Mouse (Mus musculus): ENCODE results near the gene Nfkbia. TPM values are rescaled to one million over a fixed set of nuclear protein-coding genes. Genes with fewer than 3 reads are reported as not detected.

The Nfkbia gene
- total RNA-seq, 2 experiments from 2014 or later = 26.3 to 66.2 TPM

DNA sequence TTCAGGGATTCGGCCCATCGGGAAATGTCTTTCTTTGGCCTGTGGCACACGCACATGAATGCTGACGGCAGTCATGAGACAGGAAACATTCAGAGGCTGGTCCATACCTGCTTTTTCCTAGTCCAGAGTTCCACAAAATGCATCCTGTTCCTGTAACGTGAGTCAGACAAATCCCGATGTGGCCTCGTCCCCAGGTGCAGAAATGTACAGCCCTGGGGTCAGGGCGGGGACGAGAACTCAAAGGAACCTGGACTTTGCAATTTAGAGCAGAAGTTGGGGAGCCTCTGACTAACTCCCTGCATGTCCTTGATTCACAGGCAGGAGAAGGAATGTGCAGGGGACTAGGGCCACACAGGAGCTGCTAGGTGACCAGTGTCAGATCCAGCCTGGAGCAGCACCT lies 21.1 kb downstream of the Nfkbia start:
- intact Hi-C loops (cut with DNase I) = no loop called here
- no peak for TF ChIP-seq CTCF (IDR thresholded peaks at IDR 0.05)
- DNase-seq = no peak
- Histone ChIP-seq H3K27ac (no peak overlapping the region), H3K4me3 (no peak overlapping the region)

DNA sequence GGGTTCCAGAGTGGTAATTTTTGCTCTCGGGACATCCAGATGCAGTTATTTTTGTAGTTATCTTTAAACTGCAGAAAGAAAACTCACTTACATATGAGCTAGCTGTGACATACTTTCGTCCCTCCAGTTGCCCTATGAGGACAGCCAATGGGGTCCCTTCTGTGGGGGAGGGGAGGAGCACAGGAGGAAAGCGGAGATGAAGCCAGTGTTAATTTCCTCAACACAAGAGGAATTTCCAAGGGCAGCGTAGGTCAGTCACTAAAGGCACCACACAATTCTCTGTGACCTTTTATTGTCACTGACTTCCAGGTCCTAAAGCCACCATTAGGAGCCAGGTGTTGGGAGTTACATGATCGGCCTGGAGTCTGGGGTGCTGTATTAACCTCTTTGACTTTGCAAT lies 22.0 kb downstream of the Nfkbia start:
- TF ChIP-seq CTCF (IDR thresholded peaks at IDR 0.05) = no peak
- H3K27ac ChIP-seq = no peak overlapping the region
- H3K4me3 ChIP-seq = no peak overlapping the region
- no peak for DNase-seq
- intact Hi-C loops (cut with DNase I) = no loop called here

GRCm38 (mm10) chr12:55467331-55468180 lies 24.9 kb downstream of the Nfkbia start:
- H3K27ac ChIP-seq = no peak overlapping the region
- intact Hi-C loops (cut with DNase I) = no loop called here
- no peak for TF ChIP-seq CTCF (IDR thresholded peaks at IDR 0.05)
- H3K4me3 ChIP-seq = no peak overlapping the region
- DNase-seq = no peak

DNA sequence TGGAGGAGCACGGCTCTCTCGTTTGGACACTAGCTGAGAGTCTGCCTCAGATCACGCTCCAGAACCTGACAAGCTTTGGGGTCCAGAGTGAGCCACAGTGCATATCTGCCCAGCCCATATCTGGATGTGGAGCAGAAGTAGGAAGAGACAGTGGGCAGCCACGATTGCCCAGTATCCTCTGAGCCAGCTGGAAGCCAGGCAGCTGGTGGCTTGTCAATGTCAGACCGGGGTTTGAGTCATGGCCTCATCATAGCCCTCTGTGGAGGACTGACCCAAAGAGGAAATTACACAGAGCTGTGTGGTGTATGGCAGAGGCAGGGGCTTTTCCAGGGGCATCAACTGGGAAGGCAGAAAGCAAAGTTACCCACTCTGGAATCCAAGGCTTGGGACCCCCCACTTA lies 25.6 kb downstream of the Nfkbia start:
- TF ChIP-seq CTCF (IDR thresholded peaks at IDR 0.05) = no peak
- Histone ChIP-seq H3K27ac (peak overlapping the region; percentile 80), H3K4me3 (no peak overlapping the region)
- intact Hi-C loops (cut with DNase I) = no loop called here
- DNase-seq = no peak

GRCm38 (mm10) chr12:55466088-55466701 lies 26.3 kb downstream of the Nfkbia start:
- peak; percentile 61 for DNase-seq
- TF ChIP-seq CTCF (IDR thresholded peaks at IDR 0.05) = no peak
- intact Hi-C loops (cut with DNase I) = no loop called here
- Histone ChIP-seq H3K4me3 (peak overlapping the region; percentile 66), H3K27ac (peak overlapping the region; percentile 80)

GRCm38 (mm10) chr12:55465401-55465983 lies 27.0 kb downstream of the Nfkbia start:
- peak; percentile 49 for DNase-seq
- no peak for TF ChIP-seq CTCF (IDR thresholded peaks at IDR 0.05)
- Histone ChIP-seq H3K4me3 (peak overlapping the region; percentile 66), H3K27ac (peak overlapping the region; percentile 80)
- intact Hi-C loops (cut with DNase I) = no loop called here

GRCm38 (mm10) chr12:55464846-55465361 lies 27.5 kb downstream of the Nfkbia start:
- DNase-seq = peak; percentile 55
- intact Hi-C loops (cut with DNase I) = no loop called here
- H3K4me3 ChIP-seq = peak overlapping the region; percentile 66
- TF ChIP-seq CTCF (IDR thresholded peaks at IDR 0.05) = no peak
- peak overlapping the region; percentile 80 for H3K27ac ChIP-seq

- H3K27ac ChIP-seq = peak overlapping the region; percentile 80
- no peak for TF ChIP-seq CTCF (IDR thresholded peaks at IDR 0.05)
- intact Hi-C loops (cut with DNase I) = no loop called here
- peak; percentile 72 for DNase-seq
- peak overlapping the region; percentile 66 for H3K4me3 ChIP-seq
Measured at GRCm38 (mm10) chr12:55463992-55464845, 28.2 kb downstream of the Nfkbia start.

DNA sequence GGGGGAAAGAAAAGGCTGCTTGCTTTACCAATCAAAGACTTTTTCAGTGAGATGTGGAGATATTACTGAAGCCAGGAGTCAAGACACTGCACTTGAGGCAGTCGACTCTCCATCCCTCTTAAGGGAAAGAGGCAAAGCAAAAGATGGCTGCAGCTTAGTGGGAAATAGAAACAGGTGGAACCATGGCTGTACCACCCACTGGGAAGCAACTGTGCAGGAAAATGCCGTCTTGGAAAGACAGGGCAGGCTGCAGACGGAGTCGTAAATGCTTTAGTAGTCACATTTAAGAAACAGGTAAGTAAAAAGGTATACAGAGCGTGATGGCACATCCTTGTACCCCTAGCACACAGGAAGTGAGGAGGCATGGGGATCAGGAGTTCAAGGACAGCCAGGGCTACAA lies 29.4 kb downstream of the Nfkbia start:
- intact Hi-C loops (cut with DNase I) = no loop called here
- no peak for TF ChIP-seq CTCF (IDR thresholded peaks at IDR 0.05)
- Histone ChIP-seq H3K4me3 (no peak overlapping the region), H3K27ac (no peak overlapping the region)
- DNase-seq = no peak

GRCm38 (mm10) chr12:55462456-55462855 lies 30.0 kb downstream of the Nfkbia start:
- no peak for TF ChIP-seq CTCF (IDR thresholded peaks at IDR 0.05)
- Histone ChIP-seq H3K4me3 (no peak overlapping the region), H3K27ac (peak overlapping the region; percentile 35; the same call in 1 of the 2 replicates)
- no peak for DNase-seq
- intact Hi-C loops (cut with DNase I) = no loop called here

DNA sequence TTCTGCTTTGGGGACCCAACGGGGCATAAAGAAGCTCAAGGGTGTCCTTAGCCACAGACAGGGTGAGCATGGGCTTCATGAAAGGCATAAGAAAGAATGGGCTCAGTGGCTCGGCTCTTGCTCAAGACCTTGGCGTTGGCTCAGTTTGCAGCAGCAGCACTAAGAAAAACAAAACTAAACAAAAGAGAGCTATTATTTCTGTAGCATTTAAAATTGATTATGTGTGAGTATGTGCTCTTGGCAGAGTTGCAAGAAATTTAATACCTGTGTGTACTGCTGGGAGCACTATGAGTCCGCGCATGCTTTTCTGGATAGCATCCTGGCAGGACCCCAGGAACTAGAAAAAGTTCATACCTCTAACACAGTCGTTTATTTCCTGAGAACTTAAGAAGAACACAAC lies 30.7 kb downstream of the Nfkbia start:
- no peak for DNase-seq
- Histone ChIP-seq H3K27ac (peak overlapping the region; percentile 35), H3K4me3 (no peak overlapping the region)
- intact Hi-C loops (cut with DNase I) = no loop called here
- TF ChIP-seq CTCF (IDR thresholded peaks at IDR 0.05) = no peak

DNA sequence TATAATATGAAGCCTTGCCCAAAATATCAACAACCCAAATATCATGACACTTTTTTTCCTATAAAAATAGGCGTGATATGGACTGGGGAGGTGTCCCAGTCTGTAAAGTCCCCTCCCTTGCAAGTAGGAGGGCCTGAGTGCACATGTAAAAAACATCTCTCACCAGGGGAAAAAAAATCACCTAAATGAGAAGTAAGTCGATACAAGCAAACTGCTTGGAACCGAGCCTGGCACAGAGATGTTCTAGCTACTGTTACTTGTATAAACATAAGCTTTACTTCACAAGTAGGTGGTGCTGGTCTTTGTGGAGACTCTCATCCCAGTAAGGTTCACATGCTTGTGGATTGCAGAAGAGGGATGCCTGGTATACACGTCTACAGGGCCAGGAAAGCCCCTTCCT lies 31.5 kb downstream of the Nfkbia start:
- no peak for TF ChIP-seq CTCF (IDR thresholded peaks at IDR 0.05)
- intact Hi-C loops (cut with DNase I) = no loop called here
- Histone ChIP-seq H3K4me3 (no peak overlapping the region), H3K27ac (no peak overlapping the region)
- no peak for DNase-seq
